Mouse (Mus musculus) ovary, adult 18-20 months (tissue): Measurements from ENCODE around the gene Gm37240.

Source experiments
- DNase-seq: peaks from one replicate; pipeline ENCODE4 v3.0.0; 2022; ENCODE audit warnings: low spot score, mixed read lengths

Gene Gm37240

GRCm38 (mm10) chr3:85827283-85827682 is 60.0 kb downstream of the Gm37240 start:
- no peak for DNase-seq

GRCm38 (mm10) chr3:85820839-85821548 is 66.3 kb downstream of the Gm37240 start:
- no peak for DNase-seq

- DNase-seq = no peak
Measured at GRCm38 (mm10) chr3:85819319-85819718, 68.0 kb downstream of the Gm37240 start.

GRCm38 (mm10) chr3:85817191-85817590 is 70.1 kb downstream of the Gm37240 start, which contains the start of gene Fam160a1:
Fam160a1 (minus strand) TSS chr3:85817291.
- DNase-seq = no peak

- peak; percentile 47 for DNase-seq
Measured at GRCm38 (mm10) chr3:85814241-85814640, 73.1 kb downstream of the Gm37240 start.

GRCm38 (mm10) chr3:85813101-85814014 is 74.0 kb downstream of the Gm37240 start:
- no peak for DNase-seq

- no peak for DNase-seq
Measured at GRCm38 (mm10) chr3:85812010-85812409, 75.3 kb downstream of the Gm37240 start.

GRCm38 (mm10) chr3:85793166-85793565 is 94.2 kb downstream of the Gm37240 start:
- no peak for DNase-seq

GRCm38 (mm10) chr3:85789748-85790147 is 97.6 kb downstream of the Gm37240 start:
- DNase-seq = no peak

- DNase-seq = no peak
Measured at GRCm38 (mm10) chr3:85786501-85786900, 100.8 kb downstream of the Gm37240 start.

GRCm38 (mm10) chr3:85780906-85781305 is 106.4 kb downstream of the Gm37240 start:
- DNase-seq = no peak

- no peak for DNase-seq
Measured at GRCm38 (mm10) chr3:85780332-85780731, 107.0 kb downstream of the Gm37240 start.

GRCm38 (mm10) chr3:85777841-85778240 is 109.5 kb downstream of the Gm37240 start:
- no peak for DNase-seq

- DNase-seq = no peak
Measured at GRCm38 (mm10) chr3:85777356-85777755, 110.0 kb downstream of the Gm37240 start.

- DNase-seq = no peak
Measured at GRCm38 (mm10) chr3:85776707-85777106, 110.6 kb downstream of the Gm37240 start.

GRCm38 (mm10) chr3:85776126-85776525 is 111.2 kb downstream of the Gm37240 start:
- DNase-seq = no peak

- DNase-seq = peak; percentile 18
Measured at GRCm38 (mm10) chr3:85773886-85774285, 113.4 kb downstream of the Gm37240 start.

GRCm38 (mm10) chr3:85773425-85773824 is 113.9 kb downstream of the Gm37240 start:
- no peak for DNase-seq

GRCm38 (mm10) chr3:85764937-85765337 is 122.4 kb downstream of the Gm37240 start:
- no peak for DNase-seq

- DNase-seq = no peak
Measured at GRCm38 (mm10) chr3:85764008-85764834, 123.1 kb downstream of the Gm37240 start.

- no peak for DNase-seq
Measured at GRCm38 (mm10) chr3:85757944-85758343, 129.4 kb downstream of the Gm37240 start.

GRCm38 (mm10) chr3:85757435-85757834 is 129.9 kb downstream of the Gm37240 start:
- no peak for DNase-seq
